Mouse (Mus musculus): ENCODE measurements at regions not wholly inside any gene's neighbourhood (a gene's known extent, or its start where the extent isn't known, plus 50 kb on each side); places are given as distances from the start of the nearest gene placed in this dataset.

DNA sequence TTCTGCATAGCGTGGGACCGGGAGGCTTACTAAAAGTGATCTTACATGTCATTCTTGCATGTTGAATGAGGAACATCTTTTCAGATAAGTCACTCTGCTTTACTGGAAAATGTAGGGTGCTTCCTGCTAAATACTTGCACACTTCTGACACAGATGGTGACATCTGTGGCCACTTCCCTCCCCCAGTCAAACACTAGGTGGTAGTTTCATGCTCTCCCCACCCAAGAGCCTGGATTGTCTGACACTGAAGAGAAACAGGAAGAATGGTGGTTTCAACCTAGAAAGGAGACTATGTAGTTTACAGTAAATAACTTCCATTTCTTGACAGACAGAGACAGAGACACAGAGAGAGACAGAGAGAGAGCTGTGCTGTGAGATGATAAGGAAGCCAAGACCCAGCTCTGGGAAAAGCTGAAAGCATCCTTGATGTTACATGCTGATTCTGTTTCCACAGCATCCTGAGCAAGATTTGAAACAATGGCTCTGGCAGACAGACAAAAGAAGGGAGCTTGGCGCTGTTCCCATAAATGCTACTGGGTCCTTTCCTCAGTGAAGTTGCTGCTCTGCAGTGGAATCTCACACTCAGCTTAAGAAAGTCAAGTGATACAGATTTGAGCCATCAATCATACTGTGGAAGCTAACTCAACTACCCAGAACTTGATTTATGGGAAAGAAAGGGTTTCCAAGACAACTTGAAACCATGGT is 61.9 kb upstream of the Picalm start:
- TF ChIP-seq GATA1 (IDR thresholded peaks at IDR 0.05; ENCODE audit: borderline replicate concordance, low read length) (no peak), FLI1 (IDR thresholded peaks at IDR 0.05; ENCODE audit: low read length) (no peak)
